Mouse (Mus musculus) E14TG2a.4 (cell line): ENCODE results near the gene 9230104L09Rik.

Experiments
- CTCF ChIP-seq: conservative IDR thresholded peaks from 2 replicates; pipeline ENCODE4 v1.5.1; 2014; ENCODE audit warnings: low read length
- POU5F1 ChIP-seq: IDR thresholded peaks from 2 replicates; pipeline ENCODE4 v1.6.1; 2014; ENCODE audit warnings: low read length, borderline replicate concordance

DNA sequence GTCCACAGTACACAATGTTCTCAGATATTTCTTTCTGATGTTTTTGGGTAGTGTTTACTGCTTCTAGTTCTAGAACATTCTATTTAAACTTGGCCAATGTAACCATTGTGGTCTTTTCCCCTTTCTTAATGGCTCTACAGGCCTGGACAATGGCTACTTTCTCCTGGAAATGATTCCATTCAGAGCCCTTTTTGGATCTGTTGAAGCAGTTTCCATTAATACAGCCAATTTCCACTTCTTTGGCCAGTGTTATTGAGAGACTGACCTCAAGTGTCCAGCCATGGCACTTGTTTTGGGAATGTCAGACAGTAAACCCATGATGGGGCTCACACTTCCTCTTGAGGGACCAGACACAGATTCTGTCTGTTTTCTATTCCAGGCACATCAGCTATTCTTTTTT, 3.1 kb downstream of the 9230104L09Rik start:
- TF ChIP-seq CTCF (no peak), POU5F1 (no peak)
